ENCODE assay signal across 8 mouse cellular contexts in the genomic region with DNA sequence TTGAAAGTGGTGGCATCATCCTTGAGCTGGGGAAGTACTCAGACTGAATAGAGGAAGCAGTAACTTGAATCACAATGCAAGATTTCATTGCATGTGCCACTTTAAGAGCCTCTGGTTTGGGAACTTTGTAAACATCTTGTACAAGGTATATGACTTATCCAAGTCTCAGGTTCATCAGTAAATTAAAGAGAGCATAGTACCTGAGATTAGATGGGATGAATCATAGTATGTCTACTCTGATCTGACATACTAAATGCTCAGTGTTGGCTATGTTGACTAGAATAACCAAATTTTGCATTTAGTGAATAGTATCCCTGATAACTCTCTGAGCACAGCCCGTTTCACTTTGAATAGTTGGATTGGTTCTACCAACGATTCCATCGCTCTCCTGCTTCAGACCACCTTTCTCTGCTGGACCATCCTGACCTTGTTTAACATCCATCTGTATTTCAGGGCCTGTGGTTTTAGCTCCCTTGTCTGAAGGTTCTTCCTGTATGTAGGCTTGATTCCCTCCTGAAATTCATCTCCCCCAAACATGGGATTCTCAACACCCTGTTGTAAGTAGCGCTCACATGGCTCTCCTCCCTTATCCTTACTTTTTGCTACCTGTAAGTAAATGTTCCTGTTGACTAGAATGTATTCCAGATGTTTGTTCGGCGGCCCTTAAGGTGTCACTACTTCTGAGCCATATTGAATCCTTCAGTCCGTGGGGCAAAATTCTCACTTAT. TPM values are rescaled to one million over a fixed set of nuclear protein-coding genes. Genes with fewer than 3 reads are reported as not detected.
A peak's percentile ranks its signal among the peaks of the same experiment; 100 is the strongest.
DNase-seq lines count a peak whose midpoint lies in the region; ATAC-seq and TF ChIP-seq lines count a peak whose summit lies in the region.
"Had no signal": no experiment of that assay in that cellular context is flagged by ENCODE, and none has a peak within 500 bp of the region (broad histone marks: within the 10 kb centered on the region; RNA-seq: fewer than 3 reads in every experiment).

No protein-coding gene starts in this region.

- no peaks in the 10 kb centered on the region for H3K27me3 ChIP-seq in midbrain, embryonic 11.5 days (ENCODE audit: control insufficient read depth, insufficient read depth, low read length)
- H3K27me3 ChIP-seq in midbrain, embryonic 14.5 days (ENCODE audit: control insufficient read depth, insufficient read depth, low read length) = no peaks in the 10 kb centered on the region
- no peaks in the 10 kb centered on the region for H3K27me3 ChIP-seq in embryonic facial prominence, embryonic 14.5 days (replicated peaks; ENCODE audit: control insufficient read depth, insufficient read depth, low read length)
- no peaks in the 10 kb centered on the region for H3K27me3 ChIP-seq in liver, embryonic 14.5 days (ENCODE audit: control insufficient read depth, insufficient read depth, low read length)

- no peaks in the 10 kb centered on the region for H3K4me1 ChIP-seq in midbrain, embryonic 11.5 days (ENCODE audit: control insufficient read depth, insufficient read depth, low read length)
- no peaks in the 10 kb centered on the region for H3K4me1 ChIP-seq in midbrain, embryonic 14.5 days (ENCODE audit: control insufficient read depth, insufficient read depth, low read length)
- no peaks in the 10 kb centered on the region for H3K4me1 ChIP-seq in embryonic facial prominence, embryonic 14.5 days (ENCODE audit: control insufficient read depth, insufficient read depth, low read length)
- H3K4me1 ChIP-seq in liver, embryonic 14.5 days (replicated peaks; ENCODE audit: control insufficient read depth in 2 of 2, insufficient read depth in 2 of 2, low read length in 1 of 2) = no peaks in the 10 kb centered on the region

- TF ChIP-seq EP300 in liver, embryonic 14.5 days (IDR thresholded peaks at IDR 0.05; ENCODE audit: low read depth) = no peak

- no peak overlapping the region for H3K4me2 ChIP-seq in midbrain, embryonic 11.5 days
- H3K4me2 ChIP-seq in midbrain, embryonic 14.5 days (ENCODE audit: low read length) = no peak overlapping the region
- H3K4me2 ChIP-seq in embryonic facial prominence, embryonic 14.5 days (ENCODE audit: low read depth, low read length) = no peak overlapping the region
- no peak overlapping the region for H3K4me2 ChIP-seq in liver, embryonic 14.5 days (ENCODE audit: low read depth)

- peaks cover 8% of the 10 kb centered on the region; the same call in 1 of the 2 replicates for H3K9me3 ChIP-seq in midbrain, embryonic 11.5 days (ENCODE audit: control insufficient read depth, low read length)
- H3K9me3 ChIP-seq in midbrain, embryonic 14.5 days (ENCODE audit: control insufficient read depth, low read length) = peaks cover 5% of the 10 kb centered on the region; the same call in 1 of the 2 replicates
- peaks cover 15% of the 10 kb centered on the region for H3K9me3 ChIP-seq in embryonic facial prominence, embryonic 14.5 days (ENCODE audit: control insufficient read depth, low read length)
- peaks cover 6% of the 10 kb centered on the region for H3K9me3 ChIP-seq in liver, embryonic 14.5 days (ENCODE audit: control insufficient read depth, low read length)

- intact Hi-C loops in left cerebral cortex, postnatal 4 days (cut with DNase I) = loop anchor here (5.0 kb wide), 1 partner anchor 32 kb away; no protein-coding TSS in a partner anchor

- peak; percentile 90 for DNase-seq in midbrain, embryonic 11.5 days (ENCODE audit: low spot score, missing footprints)
- DNase-seq in midbrain, embryonic 14.5 days = no peak
- no peak for DNase-seq in embryonic facial prominence, embryonic 14.5 days (ENCODE audit: low spot score)
- DNase-seq in liver, embryonic 14.5 days (ENCODE audit: low read depth in 3 of 3, low spot score in 3 of 3) = no peak
- DNase-seq in ovary, postnatal 36 days (ENCODE audit: low spot score) = no peak
- no peak for DNase-seq in thymus, adult 18-20 months
- no peak for DNase-seq in left cerebral cortex, postnatal 4 days
- DNase-seq: right cerebral cortex, adult 18-20 months had no signal

- TF ChIP-seq CTCF in liver, embryonic 14.5 days (IDR thresholded peaks at IDR 0.05; ENCODE audit: low read depth) = no peak

- peak; percentile 44; the same call in 1 of the 2 replicates for ATAC-seq in midbrain, embryonic 11.5 days (ENCODE audit: low FRiP score)
- ATAC-seq in midbrain, embryonic 14.5 days (ENCODE audit: low FRiP score, low TSS enrichment) = no peak
- peak; percentile 27; the same call in 1 of the 2 replicates for ATAC-seq in embryonic facial prominence, embryonic 14.5 days (ENCODE audit: low read depth)
- ATAC-seq in liver, embryonic 14.5 days (ENCODE audit: insufficient read depth) = peak; percentile 25

- H3K4me3 ChIP-seq in midbrain, embryonic 11.5 days (ENCODE audit: low read depth, low read length) = no peak overlapping the region
- H3K4me3 ChIP-seq in midbrain, embryonic 14.5 days (replicated peaks; ENCODE audit: low read depth, low read length) = no peak overlapping the region
- H3K4me3 ChIP-seq in embryonic facial prominence, embryonic 14.5 days (ENCODE audit: low read depth, low read length) = no peak overlapping the region
- H3K4me3 ChIP-seq in liver, embryonic 14.5 days (ENCODE audit: insufficient read depth in 1 of 2, low read depth in 2 of 2, low read length in 2 of 2) = no peak overlapping the region

- H3K27ac ChIP-seq in midbrain, embryonic 11.5 days (ENCODE audit: low read depth, low read length) = no peak overlapping the region
- H3K27ac ChIP-seq in midbrain, embryonic 14.5 days (replicated peaks; ENCODE audit: low read depth, low read length) = no peak overlapping the region
- H3K27ac ChIP-seq in embryonic facial prominence, embryonic 14.5 days (replicated peaks; ENCODE audit: low read depth, low read length) = no peak overlapping the region
- H3K27ac ChIP-seq in liver, embryonic 14.5 days = no peak overlapping the region

- H3K36me3 ChIP-seq in midbrain, embryonic 11.5 days (ENCODE audit: control insufficient read depth, insufficient read depth, low read length) = peaks cover 55% of the 10 kb centered on the region
- H3K36me3 ChIP-seq in midbrain, embryonic 14.5 days (ENCODE audit: control insufficient read depth, insufficient read depth, low read length) = peaks cover 67% of the 10 kb centered on the region
- peaks cover 71% of the 10 kb centered on the region for H3K36me3 ChIP-seq in embryonic facial prominence, embryonic 14.5 days (ENCODE audit: control insufficient read depth, insufficient read depth, low read length)
- peaks cover 71% of the 10 kb centered on the region for H3K36me3 ChIP-seq in liver, embryonic 14.5 days (replicated peaks; ENCODE audit: control insufficient read depth, insufficient read depth, low read depth)

- no peak overlapping the region for H3K9ac ChIP-seq in midbrain, embryonic 11.5 days (ENCODE audit: low read length)
- H3K9ac ChIP-seq in midbrain, embryonic 14.5 days (replicated peaks; ENCODE audit: low read length) = no peak overlapping the region
- no peak overlapping the region for H3K9ac ChIP-seq in embryonic facial prominence, embryonic 14.5 days (ENCODE audit: low read depth, low read length)
- H3K9ac ChIP-seq in liver, embryonic 14.5 days (replicated peaks) = no peak overlapping the region

- 92% methylated on average over 7 of the region's 7 CpGs for WGBS in midbrain, embryonic 11.5 days
- WGBS in midbrain, embryonic 14.5 days = 92% methylated on average over 7 of the region's 7 CpGs
- 90% methylated on average over 7 of the region's 7 CpGs for WGBS in embryonic facial prominence, embryonic 14.5 days
- 92% methylated on average over 7 of the region's 7 CpGs for WGBS in liver, embryonic 14.5 days (ENCODE audit: insufficient replicate concordance)

RNA-seq across cellular contexts. Expression of a gene that starts 13.2 kb away (rescaled TPM):
- polyA plus RNA-seq in midbrain, embryonic 11.5 days (2014; fragmentation: Nextera tagmentation; extraction: Ambion mirVana) = 2,057 and 2,255 TPM in 2 replicates
- 906 and 1,582 TPM in 2 replicates for polyA plus RNA-seq in midbrain, embryonic 14.5 days (2014; fragmentation: Nextera tagmentation; extraction: Ambion mirVana)
- polyA plus RNA-seq in embryonic facial prominence, embryonic 14.5 days (2014; fragmentation: Nextera tagmentation; extraction: Ambion mirVana) = 913 and 918 TPM in 2 replicates
- polyA plus RNA-seq in liver, embryonic 14.5 days (2012; rRNA removed) = 63.6 and 135 TPM in 2 replicates
- polyA plus RNA-seq in liver, embryonic 14.5 days (2014; fragmentation: Nextera tagmentation; extraction: Ambion mirVana) = 464 and 494 TPM in 2 replicates
- total RNA-seq in left cerebral cortex, postnatal 4 days (2021) = 1,000 to 10,000 TPM; 1,288 to 1,328 TPM

RNA-seq across cellular contexts. Expression of a gene that starts 40.9 kb away (rescaled TPM):
- polyA plus RNA-seq in midbrain, embryonic 11.5 days (2014; fragmentation: Nextera tagmentation; extraction: Ambion mirVana) = 84.2 and 92.4 TPM in 2 replicates
- 59.4 and 90.4 TPM in 2 replicates for polyA plus RNA-seq in midbrain, embryonic 14.5 days (2014; fragmentation: Nextera tagmentation; extraction: Ambion mirVana)
- 59.4 and 62.7 TPM in 2 replicates for polyA plus RNA-seq in embryonic facial prominence, embryonic 14.5 days (2014; fragmentation: Nextera tagmentation; extraction: Ambion mirVana)
- 7.0 and 12.7 TPM in 2 replicates for polyA plus RNA-seq in liver, embryonic 14.5 days (2012; rRNA removed)
- polyA plus RNA-seq in liver, embryonic 14.5 days (2014; fragmentation: Nextera tagmentation; extraction: Ambion mirVana) = 20.2 and 22.4 TPM in 2 replicates
- total RNA-seq in left cerebral cortex, postnatal 4 days (2021) = 10 to 100 TPM; 66.0 to 70.1 TPM
